Mouse (Mus musculus) WW6 (cell line): Measurements from ENCODE around the gene Smcp.

Source experiments
- DNase-seq: peaks from one replicate; pipeline ENCODE4 v3.0.0-alpha.2; 2013; ENCODE audit warnings: low read depth, low spot score

The Smcp gene

DNA sequence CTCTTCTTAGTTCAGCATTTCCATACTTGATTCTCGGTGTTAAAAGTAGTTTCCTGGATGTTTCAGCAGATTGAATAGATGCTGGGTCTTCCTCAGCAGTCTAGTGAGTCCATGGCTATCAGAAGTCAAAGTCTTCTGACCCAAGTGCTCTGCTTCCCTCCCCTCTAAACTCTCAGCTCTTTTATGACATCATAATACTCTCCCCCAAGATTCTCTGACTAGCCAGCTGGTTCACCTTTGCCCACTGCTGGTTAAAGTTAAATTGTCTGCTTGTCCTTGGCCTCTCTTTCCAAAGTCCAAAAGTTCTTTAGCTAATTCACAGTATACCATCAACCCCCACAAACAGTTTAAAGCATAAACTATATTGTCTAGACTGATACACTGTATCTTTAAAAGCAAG is at the start of gene Smcp:
Gene Smcp, minus strand, starts transcription at position 140 of the 400 bp plus-strand sequence.
- no peak for DNase-seq

DNA sequence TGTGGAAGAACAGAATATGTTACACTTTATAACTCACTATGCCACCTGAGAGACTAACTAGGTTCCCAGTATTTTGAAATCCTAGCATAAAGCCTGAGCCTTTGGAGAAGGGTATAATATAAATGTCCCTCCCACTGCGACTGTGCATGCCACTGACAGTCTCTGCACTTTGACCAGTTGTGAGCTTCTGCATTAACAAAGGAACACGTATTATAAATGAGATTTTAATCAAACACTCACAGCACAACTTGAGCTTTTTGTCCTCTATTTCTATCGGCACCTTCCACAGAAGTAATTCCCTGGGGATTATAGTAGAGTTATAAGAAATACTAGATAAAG is 49.8 kb upstream of the Smcp start:
- no peak for DNase-seq

DNA sequence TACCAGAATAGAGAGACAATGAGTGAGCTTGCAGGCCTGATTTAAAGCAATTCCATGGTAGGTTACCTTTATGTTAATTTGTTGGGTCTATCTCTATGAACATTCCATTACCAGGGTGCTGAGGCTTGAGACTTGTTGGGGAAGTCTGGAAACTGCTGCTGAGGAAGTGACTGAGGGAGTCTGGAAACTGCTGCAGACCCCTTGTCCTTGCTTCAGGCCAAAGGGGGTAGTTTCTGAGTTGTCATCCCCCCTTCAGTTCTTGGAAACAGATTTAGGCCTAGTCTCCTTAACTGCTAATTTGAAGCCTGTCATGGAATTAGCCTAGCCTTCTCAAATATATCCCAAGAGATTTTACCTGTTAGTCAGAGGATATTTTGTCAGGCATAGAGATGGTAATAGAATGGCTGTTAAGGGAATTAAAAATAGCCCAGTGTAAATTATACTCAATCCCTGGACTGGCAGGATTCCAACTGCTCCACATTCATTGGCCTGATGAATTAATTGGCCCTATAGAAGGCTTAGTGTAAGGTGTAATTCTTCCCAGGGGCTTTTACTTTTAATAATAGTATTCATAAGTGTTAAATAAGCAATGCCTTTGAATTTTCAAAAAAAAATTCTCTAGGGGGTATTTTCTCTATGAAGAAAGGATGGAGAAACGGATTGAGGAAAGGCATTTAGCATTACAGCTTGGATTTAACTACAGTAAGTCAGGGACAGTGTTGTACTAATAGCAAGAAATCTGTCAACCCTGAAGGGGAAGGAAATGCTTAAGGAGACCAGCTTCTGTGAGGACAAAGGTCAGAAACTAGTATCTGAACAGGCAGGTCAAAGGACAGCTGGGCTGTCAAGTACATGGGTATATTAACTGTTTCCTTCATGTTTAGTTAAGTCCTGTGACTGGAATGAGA is 49.2 kb upstream of the Smcp start:
- no peak for DNase-seq

DNA sequence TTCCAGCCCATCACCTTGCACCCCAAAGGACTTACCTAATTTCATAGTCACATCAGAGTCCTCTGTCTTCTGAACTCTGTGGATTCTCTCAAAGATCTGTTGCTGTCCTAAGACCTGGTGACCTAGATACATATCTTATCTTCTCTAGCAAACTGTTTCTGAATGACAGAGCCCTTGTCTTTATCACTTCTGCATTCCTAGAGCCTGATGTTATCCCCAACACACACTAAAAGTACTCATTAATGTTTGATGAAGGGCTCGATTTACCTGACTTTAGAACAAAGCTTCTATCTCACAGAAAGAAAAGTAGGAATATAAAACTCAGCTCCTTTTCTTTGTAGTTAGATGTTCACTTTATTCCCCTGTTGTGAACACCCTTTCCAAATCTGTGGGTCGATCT is 32.8 kb upstream of the Smcp start, which contains the start of gene Lce6a:
Gene Lce6a, minus strand, starts transcription at position 101 of the 400 bp plus-strand sequence.
- DNase-seq, result no peak

DNA sequence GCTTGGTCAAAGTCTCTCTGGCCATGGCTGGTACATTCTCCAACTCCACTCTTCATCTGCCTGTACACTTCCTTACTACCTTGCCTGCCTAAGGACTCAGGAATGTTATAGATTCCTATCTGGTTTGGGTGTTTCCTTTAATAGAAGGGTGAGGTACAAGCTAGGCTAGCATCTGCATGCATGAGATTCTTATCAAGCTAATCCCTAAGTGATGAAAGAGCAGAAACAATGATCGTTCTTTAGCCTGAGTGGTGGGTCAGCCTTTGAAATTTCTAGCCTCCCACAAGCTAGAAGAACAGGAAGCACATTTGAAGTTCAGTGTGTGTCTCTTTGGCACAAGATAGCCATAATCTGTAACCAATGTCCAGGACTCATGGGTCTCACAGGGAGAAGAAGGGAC is 21.0 kb upstream of the Smcp start:
- no peak for DNase-seq

DNA sequence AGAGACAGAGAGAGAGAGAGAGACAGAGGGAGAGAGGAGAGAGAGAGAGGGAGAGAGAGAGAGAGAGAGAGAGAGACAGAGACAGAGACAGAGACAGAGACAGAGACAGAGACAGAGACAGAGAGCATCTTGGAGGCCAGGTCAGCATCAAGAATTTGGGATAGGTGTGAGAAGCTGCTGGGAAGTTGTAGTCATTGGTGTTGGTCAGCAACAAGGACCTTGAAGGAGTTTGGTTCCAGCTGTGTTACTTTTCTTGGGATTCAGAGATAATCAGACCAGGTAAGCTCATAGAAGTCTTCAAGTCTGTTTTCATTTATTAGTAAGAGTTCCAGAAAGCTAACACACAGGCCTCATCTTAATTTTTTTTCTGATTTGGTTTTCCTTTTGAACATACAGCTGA is 18.6 kb upstream of the Smcp start, which contains the start of gene 2210017I01Rik:
Gene 2210017I01Rik, minus strand, starts transcription at position 101 of the 400 bp plus-strand sequence.
- DNase-seq, result no peak

DNA sequence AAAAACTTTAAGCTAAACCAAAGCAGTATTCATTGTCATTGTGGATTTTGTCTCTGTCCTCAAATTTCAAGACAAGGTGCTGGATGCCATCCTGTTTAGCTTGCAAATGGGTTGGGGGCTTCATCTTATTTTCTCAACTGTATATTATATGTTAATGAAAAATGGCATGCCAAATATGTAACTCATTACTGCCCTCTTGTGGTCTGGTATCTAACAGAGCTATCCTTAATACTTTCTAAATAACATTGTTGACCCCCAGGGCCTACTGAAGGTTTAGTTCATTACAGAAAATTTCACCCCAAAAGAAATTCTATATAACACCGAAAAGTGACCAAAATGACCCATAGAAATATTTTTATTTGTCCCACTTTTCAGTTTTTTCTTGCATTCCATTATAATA is 13.4 kb upstream of the Smcp start:
- DNase-seq, result no peak

DNA sequence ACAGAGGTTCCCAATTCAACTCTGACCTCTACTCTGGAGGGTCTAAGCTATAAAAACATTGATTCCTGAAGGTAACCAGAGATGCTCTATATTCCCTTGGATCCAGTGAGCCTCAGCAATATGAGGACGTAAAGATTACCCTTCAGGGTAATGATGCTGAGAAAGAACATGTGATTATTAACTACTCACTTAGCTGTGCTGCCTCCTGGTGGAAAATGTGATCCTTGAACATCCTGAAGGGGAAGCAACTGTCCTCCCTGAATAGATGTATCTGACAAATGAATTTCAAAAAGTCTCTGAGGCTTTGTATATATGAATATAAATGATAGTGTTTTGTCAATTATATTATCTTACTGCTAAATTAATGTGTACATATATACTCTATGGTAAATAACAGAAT is 11.7 kb upstream of the Smcp start:
- DNase-seq, result no peak

DNA sequence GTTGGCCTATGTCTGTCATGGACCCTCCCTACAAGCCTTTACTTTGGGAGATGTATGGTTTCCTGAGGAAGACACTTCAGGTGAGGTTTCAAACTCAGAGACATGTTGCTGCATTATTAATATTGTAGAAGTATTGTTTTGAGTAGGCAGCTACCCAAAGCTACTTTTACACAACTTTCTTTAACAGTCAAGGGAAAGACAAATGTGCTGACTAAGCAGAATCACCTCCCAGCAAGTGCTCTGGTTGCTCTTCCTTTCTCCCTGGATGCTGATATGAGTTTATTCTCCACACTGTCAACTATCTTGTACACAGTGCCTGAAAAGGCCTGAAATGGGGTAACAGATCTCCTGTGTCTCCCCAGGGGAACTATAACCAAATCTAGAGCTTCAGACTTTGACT is 11.2 kb upstream of the Smcp start:
- no peak for DNase-seq

DNA sequence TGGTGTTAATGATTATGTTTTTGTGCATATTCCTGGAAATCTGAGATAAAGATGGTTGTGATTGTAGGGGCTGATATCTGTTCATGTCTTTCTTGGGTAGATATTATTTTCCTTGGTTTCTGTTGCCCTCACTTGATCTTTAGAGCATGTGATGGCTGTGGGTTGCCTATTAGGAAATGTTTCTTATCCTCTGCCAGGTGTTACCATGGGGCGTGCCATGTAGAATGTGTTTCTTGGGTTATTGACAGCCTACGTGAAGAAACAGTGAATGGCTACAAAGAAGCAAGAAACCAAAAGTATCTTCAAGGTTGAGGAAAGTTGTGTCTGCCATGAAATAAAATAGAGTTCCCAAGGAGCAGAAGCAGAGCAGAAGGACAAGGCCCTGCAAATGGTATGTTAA is 9.6 kb upstream of the Smcp start:
- DNase-seq, result no peak

DNA sequence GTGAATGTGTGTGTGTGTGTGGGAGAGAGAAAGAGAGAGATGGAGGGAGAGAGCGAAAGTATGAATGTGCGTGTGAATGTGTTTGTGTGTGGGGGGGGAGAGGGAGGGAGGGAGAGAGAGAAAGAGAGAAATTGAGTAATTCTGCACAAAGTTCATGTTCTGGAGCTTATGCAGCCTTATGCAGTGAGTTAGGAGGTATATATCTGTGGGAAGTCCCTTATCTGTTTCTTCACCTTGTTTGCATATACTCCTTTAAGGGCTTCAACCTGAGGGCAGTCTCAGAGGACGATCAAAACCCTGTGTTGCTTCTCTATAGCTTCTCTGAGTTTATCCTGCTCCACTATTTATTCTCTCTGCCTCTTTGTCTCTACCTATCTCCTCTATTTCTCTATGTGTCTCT is 1.6 kb downstream of the Smcp start:
- no peak for DNase-seq

DNA sequence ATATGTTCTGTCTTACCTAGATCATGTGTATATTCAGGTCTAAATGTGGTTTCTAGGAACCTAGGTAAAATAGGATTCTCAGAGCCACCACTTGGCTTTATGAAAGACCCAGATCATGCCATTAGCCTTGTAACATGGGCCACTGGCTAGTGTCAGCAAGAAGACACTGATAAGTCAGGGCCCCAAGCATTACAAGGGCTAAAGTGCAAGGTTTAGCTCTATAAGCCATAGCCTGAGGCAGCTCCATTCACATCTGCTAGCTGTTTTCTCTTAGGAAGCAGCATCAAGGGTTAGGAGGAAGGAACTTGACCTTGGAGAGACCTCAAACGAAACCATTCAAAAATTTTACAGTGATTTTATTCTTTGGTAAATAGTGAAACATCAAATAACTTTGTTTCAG is 3.7 kb downstream of the Smcp start:
- no peak for DNase-seq

DNA sequence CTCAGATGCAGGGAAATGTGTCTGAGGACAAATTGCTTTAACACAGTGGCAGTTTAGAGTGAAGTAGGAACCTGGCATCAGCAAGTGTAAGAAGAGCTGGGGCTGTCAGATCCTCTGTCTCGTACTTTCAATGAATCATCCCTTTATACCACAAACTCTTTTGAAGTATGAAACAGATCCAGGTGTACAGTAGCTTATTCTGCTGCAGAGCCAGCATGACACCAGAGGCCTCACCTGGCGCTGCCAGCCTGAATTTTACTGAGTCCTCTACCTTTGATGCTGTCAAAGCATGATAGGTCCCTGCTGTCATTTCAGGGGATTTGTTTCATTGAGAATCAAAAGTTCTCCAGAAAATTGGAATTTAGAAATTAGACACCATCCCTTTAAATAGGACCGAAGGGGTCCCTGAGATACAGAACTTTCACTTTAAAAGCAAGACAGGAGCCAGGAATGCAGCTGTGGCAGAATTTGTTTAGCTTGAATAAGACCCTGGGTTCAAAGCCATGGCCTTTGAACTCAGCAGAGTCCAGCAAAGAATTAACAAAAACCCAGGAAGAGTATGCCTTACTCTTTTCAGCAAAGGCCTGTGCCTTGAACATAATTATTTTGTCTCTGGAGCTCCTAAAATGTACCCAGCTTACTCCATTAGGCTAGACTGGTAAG is 5.5 kb downstream of the Smcp start:
- no peak for DNase-seq

DNA sequence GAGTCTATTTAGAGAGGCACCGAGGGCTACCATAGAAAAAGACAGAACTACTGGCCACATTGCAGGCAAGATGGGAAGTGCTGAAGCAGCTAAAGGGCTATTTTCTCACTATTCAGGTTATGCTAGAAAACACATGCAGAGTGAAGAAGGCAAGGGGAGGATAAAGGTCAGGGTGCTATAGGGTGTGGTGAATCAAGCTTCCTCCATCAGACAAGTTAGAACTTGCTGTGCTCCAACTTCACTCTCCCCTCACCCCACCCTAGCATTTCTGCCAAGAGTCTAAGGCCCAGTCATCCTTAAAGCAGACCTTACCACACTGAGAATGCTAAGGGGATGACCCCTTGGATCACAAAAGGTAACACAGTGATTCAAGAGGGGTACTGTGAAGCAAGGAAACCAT is 9.3 kb downstream of the Smcp start:
- DNase-seq, result no peak

DNA sequence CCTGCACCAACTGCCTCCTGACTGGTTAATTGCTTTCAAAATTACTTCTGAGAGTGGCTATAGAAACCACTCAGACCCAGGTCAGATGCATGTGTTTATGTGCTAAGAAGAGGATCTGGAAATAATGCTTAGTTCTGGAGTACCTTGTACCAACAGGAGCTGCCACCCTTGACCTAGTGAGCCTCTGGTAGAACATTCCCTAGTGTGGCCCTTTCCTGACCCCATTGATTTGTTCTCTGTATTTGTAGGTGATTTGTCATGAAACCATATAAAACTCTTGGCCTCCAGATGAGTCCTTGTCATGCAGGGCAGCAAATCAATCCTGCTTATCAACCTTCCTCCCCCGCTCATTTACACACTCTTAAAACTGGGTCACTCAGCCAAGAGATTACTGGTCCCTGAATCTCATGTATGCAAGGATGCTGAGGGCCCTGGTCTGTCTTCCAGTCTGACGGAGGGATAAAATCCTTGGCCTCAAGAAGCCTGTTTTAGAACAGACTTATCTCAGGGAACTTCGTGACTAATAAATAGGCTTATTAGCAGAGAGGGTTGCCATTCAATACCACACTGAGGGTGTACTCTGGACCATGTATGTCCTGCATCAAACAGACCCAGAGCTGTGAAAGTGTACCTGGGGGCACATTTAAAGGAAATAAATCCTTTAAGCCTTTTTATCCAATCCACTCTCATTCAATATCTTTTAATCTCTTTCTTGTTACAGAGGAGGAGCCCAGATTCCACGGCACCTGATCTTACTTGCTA is 10.0 kb downstream of the Smcp start:
- no peak for DNase-seq

DNA sequence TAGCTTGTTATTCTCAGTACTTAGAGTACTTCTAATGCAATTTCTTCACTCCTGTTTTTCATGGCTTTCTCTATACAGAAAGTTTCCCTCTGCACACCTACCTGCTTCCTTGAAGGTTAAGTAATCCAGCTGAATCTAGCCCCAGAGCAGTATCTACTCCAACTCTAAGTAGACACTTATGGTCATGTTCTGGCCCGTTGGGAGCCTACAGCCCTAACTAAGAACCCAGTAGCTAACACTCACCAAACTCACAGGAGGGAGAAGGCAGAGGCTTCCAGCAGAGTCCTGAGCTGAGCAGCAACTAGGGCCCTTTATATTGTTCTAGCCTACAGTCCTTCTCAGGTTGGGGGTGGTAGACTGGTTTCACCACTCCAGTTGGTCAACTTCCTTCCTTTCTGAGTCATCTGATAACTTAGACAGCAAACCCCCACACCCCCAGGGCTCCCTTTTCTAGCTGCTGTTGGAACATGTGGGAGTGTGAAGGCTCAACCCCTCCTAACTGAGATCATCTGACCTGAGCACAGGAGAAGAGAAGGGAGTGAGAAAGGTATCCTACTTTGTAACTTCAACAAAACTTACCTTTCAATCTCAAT is 15.3 kb downstream of the Smcp start, which contains the start of gene Ivl:
Gene Ivl, minus strand, starts transcription at position 287 of the 593 bp plus-strand sequence.
- DNase-seq, result no peak

DNA sequence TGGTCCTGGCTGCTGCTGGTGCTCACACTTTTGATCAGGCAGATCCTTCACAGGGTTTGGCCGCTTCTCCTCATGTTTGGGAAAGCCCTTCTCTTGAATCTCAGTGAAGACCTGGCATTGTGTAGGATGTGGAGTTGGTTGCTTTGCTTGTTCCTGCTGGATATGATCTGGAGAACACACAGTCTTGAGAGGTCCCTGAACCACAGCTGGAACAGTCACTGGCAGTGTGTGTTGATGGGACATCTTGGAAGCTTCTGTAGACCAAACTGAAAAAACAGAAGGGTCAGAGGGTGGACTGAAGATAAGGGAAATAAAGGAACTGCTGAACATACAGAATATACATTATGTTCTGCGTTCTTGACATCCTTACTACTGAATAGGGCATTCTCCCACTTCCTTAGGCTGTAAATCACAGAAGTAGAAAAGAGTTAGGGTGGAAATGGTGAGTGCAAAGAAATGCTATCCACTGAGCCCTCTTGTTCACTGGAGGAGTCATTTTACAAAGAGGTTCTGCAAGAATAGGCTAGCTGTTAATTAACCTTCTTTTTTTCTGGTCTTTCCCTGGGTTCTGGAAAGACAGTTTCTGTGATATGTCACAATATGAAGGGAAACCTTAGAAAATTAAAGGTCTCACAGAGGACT is 16.2 kb downstream of the Smcp start:
- DNase-seq, result no peak

DNA sequence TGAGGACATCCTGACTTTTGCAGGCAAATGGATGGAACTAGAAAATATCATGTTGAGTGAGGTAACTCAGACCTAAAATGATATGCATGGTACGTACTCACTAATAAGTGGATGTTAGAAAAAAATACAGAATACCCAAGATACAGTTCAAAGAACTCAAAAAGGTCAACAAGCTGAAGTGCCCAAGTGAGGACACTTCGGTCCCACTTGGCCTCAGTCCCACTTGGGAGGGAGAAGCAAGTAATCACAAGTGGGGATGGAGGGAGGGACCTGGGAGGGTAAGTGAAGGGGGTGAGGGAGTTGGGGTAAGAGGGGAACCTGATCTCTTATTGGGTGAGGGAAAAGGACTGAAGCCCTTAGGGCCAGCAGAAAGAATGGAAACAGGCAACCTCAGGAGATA is 20.0 kb downstream of the Smcp start:
- no peak for DNase-seq

DNA sequence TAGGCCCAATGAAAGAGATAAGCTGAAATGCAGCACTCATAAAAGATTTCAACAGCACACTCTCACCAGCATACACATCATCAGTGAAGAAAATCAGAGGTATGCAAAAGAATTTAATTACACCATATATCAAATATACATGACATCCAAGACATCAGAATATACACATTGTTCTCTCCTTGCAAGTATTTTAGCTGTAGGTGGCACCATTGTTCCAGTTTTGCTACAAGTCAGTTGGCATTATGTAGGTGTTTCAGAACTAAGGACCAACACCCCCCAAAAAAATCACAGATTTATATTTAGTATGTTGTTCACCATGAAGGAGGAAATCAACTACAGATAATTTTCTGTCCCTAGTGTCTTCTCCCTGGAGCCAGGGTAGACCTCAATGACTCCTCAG is 23.4 kb downstream of the Smcp start:
- no peak for DNase-seq

DNA sequence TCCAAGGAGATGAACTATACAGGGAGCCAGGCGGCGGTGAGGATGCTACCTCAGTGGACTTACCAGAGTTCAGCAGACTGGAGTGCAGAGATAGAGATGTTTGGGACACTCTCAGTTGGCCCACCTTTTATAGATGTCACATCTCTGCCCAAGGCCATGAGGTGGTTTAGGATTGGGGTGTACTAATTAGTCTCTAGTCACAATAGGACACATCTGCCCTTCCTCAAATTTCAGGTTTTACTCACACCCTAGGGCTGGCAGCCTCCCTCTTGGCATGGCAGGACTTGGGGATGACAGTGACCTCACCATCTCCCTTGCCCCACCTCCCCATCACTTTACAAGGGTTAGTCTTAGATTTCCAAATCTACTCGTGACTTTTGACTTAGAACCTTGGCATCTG is 54.4 kb downstream of the Smcp start, which contains the start of gene 2310046K23Rik:
Gene 2310046K23Rik, minus strand, starts transcription at position 101 of the 400 bp plus-strand sequence.
- no peak for DNase-seq
